Mouse (Mus musculus) T-helper 2 cell (primary cell): Measurements from ENCODE around the gene Spp2.

Experiments used
- in situ Hi-C: fragments of 300-600 bp; cut with MboI, MseI; formaldehyde crosslinking; loops from one replicate; pipeline ENCODE4 v1.15.1; 2025; ENCODE audit warnings: high pct_unique_total_duplicates

Spp2 gene

GRCm38 (mm10) chr1:88465722-88466121 lies 59.0 kb downstream of the Spp2 start:
- in situ Hi-C loops: loop anchor here (5.0 kb wide), 1 partner anchor 242 kb away; no protein-coding TSS in a partner anchor

GRCm38 (mm10) chr1:88466325-88467064 lies 59.7 kb downstream of the Spp2 start:
- in situ Hi-C loops: loop anchor here (5.0 kb wide), 1 partner anchor 241 kb away; no protein-coding TSS in a partner anchor

- in situ Hi-C loops: loop anchor here (5.0 kb wide), 1 partner anchor 239 kb away; no protein-coding TSS in a partner anchor
Observed at GRCm38 (mm10) chr1:88467866-88468265, 61.1 kb downstream of the Spp2 start.

- in situ Hi-C loops: loop anchor here (5.0 kb wide), 1 partner anchor 239 kb away; no protein-coding TSS in a partner anchor
Observed at GRCm38 (mm10) chr1:88468335-88468734, 61.6 kb downstream of the Spp2 start.

GRCm38 (mm10) chr1:88469746-88470145 lies 63.0 kb downstream of the Spp2 start:
- in situ Hi-C loops: loop anchor here (5.0 kb wide), 1 partner anchor 238 kb away; no protein-coding TSS in a partner anchor

GRCm38 (mm10) chr1:88472258-88472657 lies 65.5 kb downstream of the Spp2 start:
- in situ Hi-C loops: no loop called here

GRCm38 (mm10) chr1:88473899-88474298 lies 67.1 kb downstream of the Spp2 start:
- in situ Hi-C loops: no loop called here

- in situ Hi-C loops: no loop called here
Observed at GRCm38 (mm10) chr1:88474598-88474997, 67.8 kb downstream of the Spp2 start.

GRCm38 (mm10) chr1:88475502-88475953 lies 68.8 kb downstream of the Spp2 start:
- in situ Hi-C loops: loop anchor here (5.0 kb wide), 1 partner anchor 87 kb away; no protein-coding TSS in a partner anchor
